ENCODE assay signal across 20 mouse cellular contexts in the genomic region with DNA sequence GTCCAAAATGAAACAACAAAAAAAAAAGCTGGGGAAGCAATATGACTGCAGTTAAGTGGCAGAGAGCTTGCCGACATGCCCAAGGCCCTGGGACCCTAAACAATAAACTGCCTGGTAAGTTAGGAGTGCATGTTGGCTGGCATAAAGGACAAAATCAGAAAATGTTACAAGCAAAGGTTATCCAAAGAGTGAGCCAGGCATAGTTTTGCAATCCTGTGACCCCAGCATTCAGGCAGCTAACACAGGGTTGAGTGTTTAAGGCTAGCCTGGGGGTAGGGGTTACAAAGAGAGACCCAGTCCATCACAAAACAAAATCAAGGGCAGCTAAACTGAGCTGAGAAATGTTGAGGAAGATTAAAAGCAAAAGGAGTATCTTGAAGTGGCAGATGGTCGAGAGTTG. TPM values are rescaled to one million over a fixed set of nuclear protein-coding genes. Genes with fewer than 3 reads are reported as not detected.
DNase-seq lines count a peak whose midpoint lies in the region; ATAC-seq lines count a peak whose summit lies in the region.
"Had no signal": no experiment of that assay in that cellular context is flagged by ENCODE, and none has a peak within 500 bp of the region (broad histone marks: within the 10 kb centered on the region; RNA-seq: fewer than 3 reads in every experiment).

No protein-coding gene starts in this region.

- H3K27ac ChIP-seq in forebrain, embryonic 10.5 days: no peak overlapping the region
- H3K27ac ChIP-seq in forebrain, embryonic 14.5 days (ENCODE audit: low read depth, low read length): no peak overlapping the region
- H3K27ac ChIP-seq in hindbrain, embryonic 15.5 days (replicated peaks): no peak overlapping the region
- H3K27ac ChIP-seq in hindbrain, embryonic 13.5 days: no peak overlapping the region
- H3K27ac ChIP-seq in neural tube, embryonic 13.5 days (replicated peaks): no peak overlapping the region
- no peak overlapping the region for H3K27ac ChIP-seq in neural tube, embryonic 15.5 days (replicated peaks)
- H3K27ac ChIP-seq in kidney, embryonic 14.5 days (ENCODE audit: low read depth, low read length): no peak overlapping the region
- H3K27ac ChIP-seq: macrophage had no signal

- H3K9ac ChIP-seq in forebrain, embryonic 14.5 days (ENCODE audit: low read length): no peak overlapping the region
- no peak overlapping the region for H3K9ac ChIP-seq in hindbrain, embryonic 15.5 days
- no peak overlapping the region for H3K9ac ChIP-seq in hindbrain, embryonic 13.5 days
- no peak overlapping the region for H3K9ac ChIP-seq in neural tube, embryonic 13.5 days
- no peak overlapping the region for H3K9ac ChIP-seq in neural tube, embryonic 15.5 days (replicated peaks)
- H3K9ac ChIP-seq in kidney, embryonic 14.5 days (ENCODE audit: low read depth, low read length): no peak overlapping the region

- 74% methylated on average over 2 of the region's 2 CpGs for WGBS in forebrain, embryonic 10.5 days
- WGBS in forebrain, embryonic 14.5 days: 80% methylated on average over 2 of the region's 2 CpGs
- WGBS in hindbrain, embryonic 15.5 days: 72% methylated on average over 2 of the region's 2 CpGs
- 75% methylated on average over 2 of the region's 2 CpGs for WGBS in hindbrain, embryonic 13.5 days
- whole genome bisulfite sequencing in neural tube, embryonic 13.5 days: 72% methylated on average over 2 of the region's 2 CpGs
- WGBS in neural tube, embryonic 15.5 days: 79% methylated on average over 2 of the region's 2 CpGs
- WGBS in kidney, embryonic 14.5 days: 74% methylated on average over 2 of the region's 2 CpGs

- H3K36me3 ChIP-seq in forebrain, embryonic 10.5 days (replicated peaks): peaks cover 18% of the 10 kb centered on the region
- H3K36me3 ChIP-seq in forebrain, embryonic 14.5 days (ENCODE audit: control insufficient read depth, insufficient read depth, low read length): peaks cover 6% of the 10 kb centered on the region
- no peaks in the 10 kb centered on the region; the same call in 1 of the 2 replicates for H3K36me3 ChIP-seq in hindbrain, embryonic 15.5 days
- H3K36me3 ChIP-seq in hindbrain, embryonic 13.5 days: peaks cover 10% of the 10 kb centered on the region
- H3K36me3 ChIP-seq in neural tube, embryonic 13.5 days: peaks cover 9% of the 10 kb centered on the region
- peaks cover 8% of the 10 kb centered on the region for H3K36me3 ChIP-seq in neural tube, embryonic 15.5 days
- H3K36me3 ChIP-seq in kidney, embryonic 14.5 days (ENCODE audit: control insufficient read depth, insufficient read depth, low read length): peaks cover 8% of the 10 kb centered on the region; the same call in 1 of the 2 replicates

- ATAC-seq in forebrain, embryonic 14.5 days: no peak
- no peak for ATAC-seq in hindbrain, embryonic 15.5 days (ENCODE audit: low FRiP score, low read depth)
- no peak for ATAC-seq in hindbrain, embryonic 13.5 days (ENCODE audit: low FRiP score)
- ATAC-seq in neural tube, embryonic 13.5 days (ENCODE audit: low read depth): no peak
- no peak for ATAC-seq in neural tube, embryonic 15.5 days (ENCODE audit: low FRiP score)
- ATAC-seq in kidney, embryonic 14.5 days (ENCODE audit: low FRiP score, low TSS enrichment): no peak

- H3K9me3 ChIP-seq in forebrain, embryonic 10.5 days: no peaks in the 10 kb centered on the region
- H3K9me3 ChIP-seq in forebrain, embryonic 14.5 days (replicated peaks; ENCODE audit: control insufficient read depth, low read length): no peaks in the 10 kb centered on the region
- H3K9me3 ChIP-seq in hindbrain, embryonic 15.5 days: no peaks in the 10 kb centered on the region
- no peaks in the 10 kb centered on the region for H3K9me3 ChIP-seq in hindbrain, embryonic 13.5 days
- no peaks in the 10 kb centered on the region for H3K9me3 ChIP-seq in neural tube, embryonic 13.5 days
- no peaks in the 10 kb centered on the region for H3K9me3 ChIP-seq in neural tube, embryonic 15.5 days (replicated peaks)
- H3K9me3 ChIP-seq in kidney, embryonic 14.5 days (ENCODE audit: control insufficient read depth, low read length): no peaks in the 10 kb centered on the region
- H3K9me3 ChIP-seq: embryonic facial prominence, embryonic 15.5 days; forebrain, embryonic 12.5 days; midbrain, embryonic 13.5 days had no signal

- H3K27me3 ChIP-seq in forebrain, embryonic 10.5 days (ENCODE audit: poor library complexity, severe bottlenecking): no peaks in the 10 kb centered on the region
- no peaks in the 10 kb centered on the region for H3K27me3 ChIP-seq in forebrain, embryonic 14.5 days (replicated peaks; ENCODE audit: control insufficient read depth, insufficient read depth, low read length)
- H3K27me3 ChIP-seq in hindbrain, embryonic 15.5 days: no peaks in the 10 kb centered on the region
- no peaks in the 10 kb centered on the region for H3K27me3 ChIP-seq in hindbrain, embryonic 13.5 days
- H3K27me3 ChIP-seq in neural tube, embryonic 13.5 days: no peaks in the 10 kb centered on the region
- H3K27me3 ChIP-seq in neural tube, embryonic 15.5 days (replicated peaks): no peaks in the 10 kb centered on the region
- no peaks in the 10 kb centered on the region for H3K27me3 ChIP-seq in kidney, embryonic 14.5 days (ENCODE audit: control insufficient read depth, insufficient read depth, low read length)
- H3K27me3 ChIP-seq: embryonic facial prominence, embryonic 15.5 days; forebrain, embryonic 12.5 days; midbrain, embryonic 13.5 days had no signal

- 0 out of 2 replicates have a peak overlapping the region, but pooled peaks have one; percentile 95 for H3K4me3 ChIP-seq in forebrain, embryonic 10.5 days
- no peak overlapping the region for H3K4me3 ChIP-seq in forebrain, embryonic 14.5 days (ENCODE audit: low read depth, low read length)
- H3K4me3 ChIP-seq in hindbrain, embryonic 15.5 days: no peak overlapping the region
- no peak overlapping the region for H3K4me3 ChIP-seq in hindbrain, embryonic 13.5 days
- peak overlapping the region; percentile 89; the same call in 1 of the 2 replicates for H3K4me3 ChIP-seq in neural tube, embryonic 13.5 days
- peak overlapping the region; percentile 93; the same call in 1 of the 2 replicates for H3K4me3 ChIP-seq in neural tube, embryonic 15.5 days (replicated peaks)
- H3K4me3 ChIP-seq in kidney, embryonic 14.5 days (ENCODE audit: low read length): no peak overlapping the region

- H3K4me2 ChIP-seq in forebrain, embryonic 14.5 days (ENCODE audit: low read length): no peak overlapping the region
- H3K4me2 ChIP-seq in hindbrain, embryonic 15.5 days: peak overlapping the region; percentile 83; the same call in 1 of the 2 replicates
- H3K4me2 ChIP-seq in hindbrain, embryonic 13.5 days: no peak overlapping the region
- no peak overlapping the region for H3K4me2 ChIP-seq in neural tube, embryonic 13.5 days
- H3K4me2 ChIP-seq in neural tube, embryonic 15.5 days: no peak overlapping the region
- no peak overlapping the region for H3K4me2 ChIP-seq in kidney, embryonic 14.5 days (replicated peaks; ENCODE audit: low read depth, low read length)

- peaks cover 33% of the 10 kb centered on the region for H3K4me1 ChIP-seq in forebrain, embryonic 10.5 days
- H3K4me1 ChIP-seq in forebrain, embryonic 14.5 days (ENCODE audit: control insufficient read depth, insufficient read depth, low read length): peaks cover 12% of the 10 kb centered on the region
- peaks cover 24% of the 10 kb centered on the region for H3K4me1 ChIP-seq in hindbrain, embryonic 15.5 days (replicated peaks)
- H3K4me1 ChIP-seq in hindbrain, embryonic 13.5 days (replicated peaks): peaks cover 26% of the 10 kb centered on the region
- peaks cover 28% of the 10 kb centered on the region for H3K4me1 ChIP-seq in neural tube, embryonic 13.5 days (replicated peaks)
- peaks cover 32% of the 10 kb centered on the region for H3K4me1 ChIP-seq in neural tube, embryonic 15.5 days
- peaks cover 16% of the 10 kb centered on the region for H3K4me1 ChIP-seq in kidney, embryonic 14.5 days (ENCODE audit: control insufficient read depth, insufficient read depth, low read length)

- DNase-seq in forebrain, embryonic 10.5 days (ENCODE audit: extremely low spot score, low spot score): no peak
- no peak for DNase-seq in forebrain, embryonic 14.5 days (ENCODE audit: low spot score)
- no peak for DNase-seq in neural tube, embryonic 10.5 days (ENCODE audit: extremely low spot score, low spot score)
- DNase-seq: cerebellum, adult 9-11 months; heart, adult 11 months; heart, postnatal 14 days; kidney, adult 2 months; kidney, postnatal 4 days; left cerebral cortex, postnatal 4 days; lung, adult 2 months; thymus, adult 2 months had no signal

RNA-seq across cellular contexts. Expression of a gene that starts 0.9 kb away (rescaled TPM):
- polyA plus RNA-seq in forebrain, embryonic 10.5 days (2016; fragmentation: Nextera tagmentation; extraction: Ambion mirVana): 0.63 and 1.1 TPM in 2 replicates
- 0.75 and 1.1 TPM in 2 replicates for polyA plus RNA-seq in forebrain, embryonic 14.5 days (2014; fragmentation: Nextera tagmentation; extraction: Ambion mirVana)
- polyA plus RNA-seq in hindbrain, embryonic 15.5 days (2015; fragmentation: Nextera tagmentation; extraction: Ambion mirVana): 1.8 and 1.9 TPM in 2 replicates
- polyA plus RNA-seq in hindbrain, embryonic 13.5 days (2015; fragmentation: Nextera tagmentation; extraction: Ambion mirVana): 1.6 TPM in 2 replicates
- 0.75 and 1.1 TPM in 2 replicates for polyA plus RNA-seq in neural tube, embryonic 13.5 days (2015; fragmentation: Nextera tagmentation; extraction: Ambion mirVana)
- 1.2 and 1.4 TPM in 2 replicates for polyA plus RNA-seq in neural tube, embryonic 15.5 days (2015; fragmentation: Nextera tagmentation; extraction: Ambion mirVana)
- 1.3 and 2.1 TPM in 2 replicates for polyA plus RNA-seq in kidney, embryonic 14.5 days (2014; fragmentation: Nextera tagmentation; extraction: Ambion mirVana)

RNA-seq across cellular contexts. Expression of a gene that starts 1.3 kb away (rescaled TPM):
- 1.5 and 1.8 TPM in 2 replicates for polyA plus RNA-seq in forebrain, embryonic 10.5 days (2016; fragmentation: Nextera tagmentation; extraction: Ambion mirVana)
- polyA plus RNA-seq in forebrain, embryonic 14.5 days (2014; fragmentation: Nextera tagmentation; extraction: Ambion mirVana): 4.6 and 4.7 TPM in 2 replicates
- 1.7 and 1.9 TPM in 2 replicates for polyA plus RNA-seq in hindbrain, embryonic 15.5 days (2015; fragmentation: Nextera tagmentation; extraction: Ambion mirVana)
- 1.5 and 1.7 TPM in 2 replicates for polyA plus RNA-seq in hindbrain, embryonic 13.5 days (2015; fragmentation: Nextera tagmentation; extraction: Ambion mirVana)
- 1.5 TPM in 2 replicates for polyA plus RNA-seq in neural tube, embryonic 13.5 days (2015; fragmentation: Nextera tagmentation; extraction: Ambion mirVana)
- polyA plus RNA-seq in neural tube, embryonic 15.5 days (2015; fragmentation: Nextera tagmentation; extraction: Ambion mirVana): 1.6 and 1.7 TPM in 2 replicates
- 10.0 and 15.6 TPM in 2 replicates for polyA plus RNA-seq in kidney, embryonic 14.5 days (2014; fragmentation: Nextera tagmentation; extraction: Ambion mirVana)

RNA-seq across cellular contexts. Expression of a gene that starts 11.1 kb away (rescaled TPM):
- 7.4 and 9.1 TPM in 2 replicates for polyA plus RNA-seq in forebrain, embryonic 10.5 days (2016; fragmentation: Nextera tagmentation; extraction: Ambion mirVana)
- polyA plus RNA-seq in forebrain, embryonic 14.5 days (2014; fragmentation: Nextera tagmentation; extraction: Ambion mirVana): 8.7 and 14.9 TPM in 2 replicates
- 23.4 and 27.5 TPM in 2 replicates for polyA plus RNA-seq in hindbrain, embryonic 15.5 days (2015; fragmentation: Nextera tagmentation; extraction: Ambion mirVana)
- 15.2 and 15.3 TPM in 2 replicates for polyA plus RNA-seq in hindbrain, embryonic 13.5 days (2015; fragmentation: Nextera tagmentation; extraction: Ambion mirVana)
- 16.9 and 19.5 TPM in 2 replicates for polyA plus RNA-seq in neural tube, embryonic 13.5 days (2015; fragmentation: Nextera tagmentation; extraction: Ambion mirVana)
- polyA plus RNA-seq in neural tube, embryonic 15.5 days (2015; fragmentation: Nextera tagmentation; extraction: Ambion mirVana): 25.6 and 29.0 TPM in 2 replicates
- polyA plus RNA-seq in kidney, embryonic 14.5 days (2014; fragmentation: Nextera tagmentation; extraction: Ambion mirVana): 10.8 and 16.1 TPM in 2 replicates

RNA-seq across cellular contexts. Expression of a gene that starts 29.8 kb away (rescaled TPM):
- polyA plus RNA-seq in forebrain, embryonic 10.5 days (2016; fragmentation: Nextera tagmentation; extraction: Ambion mirVana): 176 and 181 TPM in 2 replicates
- 65.4 and 83.9 TPM in 2 replicates for polyA plus RNA-seq in forebrain, embryonic 14.5 days (2014; fragmentation: Nextera tagmentation; extraction: Ambion mirVana)
- 152 and 164 TPM in 2 replicates for polyA plus RNA-seq in hindbrain, embryonic 15.5 days (2015; fragmentation: Nextera tagmentation; extraction: Ambion mirVana)
- polyA plus RNA-seq in hindbrain, embryonic 13.5 days (2015; fragmentation: Nextera tagmentation; extraction: Ambion mirVana): 162 and 169 TPM in 2 replicates
- 169 and 172 TPM in 2 replicates for polyA plus RNA-seq in neural tube, embryonic 13.5 days (2015; fragmentation: Nextera tagmentation; extraction: Ambion mirVana)
- 159 and 165 TPM in 2 replicates for polyA plus RNA-seq in neural tube, embryonic 15.5 days (2015; fragmentation: Nextera tagmentation; extraction: Ambion mirVana)
- 177 and 230 TPM in 2 replicates for polyA plus RNA-seq in kidney, embryonic 14.5 days (2014; fragmentation: Nextera tagmentation; extraction: Ambion mirVana)

RNA-seq across cellular contexts. Expression of a gene that starts 42.0 kb away (rescaled TPM):
- polyA plus RNA-seq in forebrain, embryonic 10.5 days (2016; fragmentation: Nextera tagmentation; extraction: Ambion mirVana): 33.4 and 44.7 TPM in 2 replicates
- 5.7 and 5.9 TPM in 2 replicates for polyA plus RNA-seq in forebrain, embryonic 14.5 days (2014; fragmentation: Nextera tagmentation; extraction: Ambion mirVana)
- 6.7 and 8.7 TPM in 2 replicates for polyA plus RNA-seq in hindbrain, embryonic 15.5 days (2015; fragmentation: Nextera tagmentation; extraction: Ambion mirVana)
- polyA plus RNA-seq in hindbrain, embryonic 13.5 days (2015; fragmentation: Nextera tagmentation; extraction: Ambion mirVana): 7.1 and 9.2 TPM in 2 replicates
- 9.4 and 14.9 TPM in 2 replicates for polyA plus RNA-seq in neural tube, embryonic 13.5 days (2015; fragmentation: Nextera tagmentation; extraction: Ambion mirVana)
- polyA plus RNA-seq in neural tube, embryonic 15.5 days (2015; fragmentation: Nextera tagmentation; extraction: Ambion mirVana): 12.6 and 17.5 TPM in 2 replicates
- 22.4 and 26.8 TPM in 2 replicates for polyA plus RNA-seq in kidney, embryonic 14.5 days (2014; fragmentation: Nextera tagmentation; extraction: Ambion mirVana)

Comparison
In these comparisons a context has a peak if more than half of its experiments do, and no peak if none do; other contexts are left out.
1. H3K4me3 ChIP-seq: peak in forebrain, embryonic 10.5 days (single experiment), neural tube, embryonic 13.5 days (single experiment) and neural tube, embryonic 15.5 days (single experiment); none in forebrain, embryonic 14.5 days (single experiment), hindbrain, embryonic 15.5 days (single experiment), hindbrain, embryonic 13.5 days (single experiment) and kidney, embryonic 14.5 days (single experiment).